Mouse (Mus musculus) monocyte, adult 59 days (primary cell): ENCODE data around the gene 1700023F06Rik. TPM values are rescaled to one million over a fixed set of nuclear protein-coding genes. Genes with fewer than 3 reads are reported as not detected.

Experiments used
- total RNA-seq, 2 experiments: library from RNA; stranded (reverse); gene quantifications; one replicate each; pipeline ENCODE4 v1.2.4; 2023

Gene 1700023F06Rik
- total RNA-seq: not detected

DNA sequence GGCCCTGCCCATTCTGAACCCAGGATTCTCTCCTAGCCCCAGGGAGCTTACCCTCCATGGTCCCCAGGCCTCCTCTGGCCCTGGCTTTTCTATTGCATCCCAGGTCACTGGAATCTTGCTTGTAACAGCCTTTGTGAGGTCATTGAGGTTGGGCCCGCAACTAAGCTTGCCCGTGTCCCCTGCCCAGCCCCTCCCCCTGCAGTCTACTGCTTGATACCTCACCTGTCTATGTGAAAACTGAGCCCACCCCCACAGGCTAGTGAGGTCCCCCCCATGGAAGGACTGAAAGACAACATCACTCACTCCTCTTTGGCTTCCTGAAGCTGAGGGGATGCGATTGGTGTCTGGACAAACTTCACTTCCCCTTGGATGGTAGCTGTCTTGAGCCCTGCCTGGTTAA lies at the start of gene 1700023F06Rik:
TSS of gene 1700023F06Rik (minus strand) at position 101 of the 400 bp plus-strand sequence.

DNA sequence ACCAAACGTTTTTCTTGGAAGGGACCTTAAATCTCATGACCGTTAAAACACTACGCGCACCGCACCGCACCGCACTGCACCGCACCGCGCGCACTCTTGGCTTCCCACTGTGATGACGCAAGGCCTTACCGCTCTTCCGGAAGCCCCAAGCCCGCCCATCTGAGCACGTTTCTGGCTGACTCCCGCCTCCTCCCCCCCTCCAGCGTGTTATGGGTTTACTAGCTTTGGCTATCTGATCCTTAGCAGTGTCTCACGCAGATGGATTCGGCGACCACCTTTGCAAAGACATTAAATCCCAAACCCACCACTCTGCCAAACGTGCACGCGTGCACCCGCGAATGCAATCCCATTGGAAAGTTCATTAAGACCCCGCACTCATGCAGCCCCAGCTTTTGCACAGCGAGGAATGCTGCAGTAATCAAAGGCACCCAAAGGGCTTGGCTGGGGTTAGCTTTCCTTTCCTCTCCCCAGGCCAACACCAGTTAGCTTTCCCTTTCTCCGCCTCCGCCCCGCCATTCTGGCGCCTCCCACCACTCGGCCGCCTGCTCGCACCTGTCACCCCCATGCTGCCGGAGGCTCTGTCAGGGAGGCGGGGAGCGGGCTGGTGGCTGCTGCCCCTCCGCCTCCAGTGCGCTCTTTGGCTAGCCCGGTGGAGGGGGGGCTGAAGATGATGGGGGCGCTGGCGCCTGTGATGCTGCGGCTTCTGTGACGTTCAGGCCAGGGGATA lies 9.6 kb upstream of the 1700023F06Rik start, which contains the start of gene Spata32:
TSS of gene Spata32 (minus strand) at position 643 of the 727 bp plus-strand sequence.

DNA sequence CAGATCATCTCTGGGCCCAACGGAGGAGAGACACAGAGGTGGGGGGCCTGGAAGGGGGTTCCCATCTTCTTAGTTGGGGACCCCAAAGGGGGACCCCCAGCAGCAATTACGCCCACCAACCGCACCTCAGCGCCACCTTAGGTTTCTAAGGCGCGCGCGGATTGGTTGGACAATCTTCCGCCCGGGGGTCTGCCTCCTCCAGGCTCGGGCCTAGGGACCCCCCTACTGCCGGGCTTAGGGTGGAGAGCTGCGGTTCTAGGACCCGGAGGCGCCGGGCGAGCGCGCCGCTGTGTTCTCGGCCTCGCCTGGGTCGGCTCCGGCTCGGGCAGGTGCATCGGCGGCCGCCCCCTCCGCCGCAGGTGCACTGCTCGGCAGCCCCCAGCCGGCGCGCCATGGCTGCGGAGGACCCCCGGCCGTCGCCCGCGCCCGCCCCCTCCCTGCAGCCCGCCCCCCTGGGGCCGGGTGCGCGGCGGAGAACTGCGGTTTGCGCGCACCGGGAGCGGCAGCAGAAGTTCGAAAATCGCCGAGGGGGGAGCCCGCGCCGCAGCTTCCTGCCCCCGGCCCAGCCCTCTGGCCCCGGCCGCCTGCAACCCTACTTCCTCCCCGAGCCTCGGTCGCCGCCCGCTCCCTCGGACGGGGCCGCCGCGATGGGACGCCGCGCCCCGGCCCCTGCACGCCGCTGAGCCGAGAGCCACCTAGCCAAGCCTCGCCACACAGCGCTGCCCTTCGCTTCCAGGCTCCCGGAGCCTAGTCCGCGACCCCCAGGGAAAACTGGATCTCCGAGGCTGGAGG lies 37.7 kb downstream of the 1700023F06Rik start, which contains the start of gene Fmnl1:
TSS of gene Fmnl1 (plus strand) at position 614 of the 792 bp plus-strand sequence.

Other genes with a start within 250 kb of the 1700023F06Rik start
- 10 to 100 TPM; 89.9 to 97.1 TPM for gene Nmt1, start 180.4 kb downstream of the 1700023F06Rik start, total RNA-seq
- 10 to 100 TPM; 30.5 to 33.0 TPM for gene Dcakd, start 180.2 kb downstream of the 1700023F06Rik start, total RNA-seq
- gene Plcd3, start 106.9 kb downstream of the 1700023F06Rik start, total RNA-seq: under 1 TPM; 0.68 to 0.73 TPM
- 10 to 100 TPM; 21.4 to 24.6 TPM for gene Acbd4, start 106.9 kb downstream of the 1700023F06Rik start, total RNA-seq
- 10 to 100 TPM; 47.5 to 61.8 TPM for gene Hexim1, start 92.3 kb downstream of the 1700023F06Rik start, total RNA-seq
- 1 to 10 TPM; 2.7 to 3.8 TPM for gene Hexim2, start 76.1 kb downstream of the 1700023F06Rik start, total RNA-seq
- 100 to 1,000 TPM; 741 to 825 TPM for gene Fmnl1, start 37.5 kb downstream of the 1700023F06Rik start, total RNA-seq
- gene Spata32, start 9.9 kb upstream of the 1700023F06Rik start, total RNA-seq: not detected
- gene Map3k14, start 58.9 kb upstream of the 1700023F06Rik start, total RNA-seq: 100 to 1,000 TPM; 113 to 117 TPM
- 100 to 1,000 TPM; 109 to 119 TPM for gene Arhgap27, start 155.1 kb upstream of the 1700023F06Rik start, total RNA-seq
- gene Plekhm1, start 204.1 kb upstream of the 1700023F06Rik start, total RNA-seq: 10 to 100 TPM; 51.0 to 54.5 TPM